Mouse (Mus musculus): Measurements from ENCODE around the gene Gif.
A peak's percentile ranks its signal among the peaks of the same experiment; 100 is the strongest.

Gene Gif

DNA sequence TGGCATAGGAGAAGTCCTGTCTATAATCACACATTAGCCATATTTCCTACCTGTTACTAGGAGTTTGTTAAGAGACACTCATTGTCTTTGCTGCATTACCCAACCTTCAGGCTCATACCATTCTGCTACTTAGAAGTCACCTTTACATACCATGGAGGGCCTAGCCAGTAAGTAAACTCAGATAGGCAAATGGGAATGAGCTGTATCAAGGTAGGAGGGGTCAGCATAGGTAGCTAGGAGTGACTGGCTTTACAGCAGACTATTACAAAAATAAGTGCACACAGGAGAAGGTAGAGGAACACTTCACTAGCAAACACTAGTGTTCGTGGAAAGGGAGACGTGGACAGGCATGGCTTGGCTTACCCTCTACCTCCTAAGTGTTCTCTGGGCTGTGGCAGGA is at the start of gene Gif:
Gene Gif, plus strand, starts transcription at position 257 of the 400 bp plus-strand sequence.
- DNase-seq: no peak

DNA sequence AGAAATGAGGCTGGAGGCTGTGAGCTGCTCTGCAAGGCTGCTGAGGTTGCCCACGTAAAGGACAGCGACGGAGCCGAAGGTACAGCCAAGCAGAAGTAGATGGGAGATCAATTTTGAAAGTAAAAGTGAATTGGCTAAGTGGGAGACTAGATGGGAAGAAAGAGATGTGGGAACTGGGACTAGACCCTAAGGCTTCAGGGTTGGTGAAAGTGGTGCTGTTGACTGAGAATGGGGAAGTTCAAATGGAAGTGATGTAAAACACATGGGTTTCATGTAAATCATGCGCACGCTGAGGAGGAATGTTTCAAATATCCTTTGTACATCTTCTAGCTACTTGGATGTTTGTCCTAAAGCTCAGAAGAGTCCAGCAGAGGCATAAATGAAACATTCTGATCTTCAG is 49.0 kb upstream of the Gif start:
- DNase-seq: no peak

DNA sequence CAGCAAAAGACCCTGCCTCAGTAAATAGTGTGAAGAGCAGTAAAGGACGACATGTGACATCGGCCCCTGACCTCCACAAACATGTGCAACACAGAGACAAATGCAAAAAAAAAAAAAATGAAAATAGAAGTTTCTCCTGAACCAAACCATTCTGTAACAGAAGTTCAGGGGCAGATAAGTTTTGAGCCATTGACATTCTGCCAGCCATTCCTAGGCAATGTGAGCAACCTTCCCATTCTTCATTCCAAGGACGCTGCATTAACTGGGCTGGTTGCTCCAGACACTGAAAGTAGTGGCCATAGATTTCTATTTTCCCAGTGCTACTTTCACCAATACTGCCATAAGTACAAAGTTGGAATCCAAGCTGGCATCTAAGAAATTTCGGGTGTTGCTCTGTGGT is 34.9 kb upstream of the Gif start:
- no peak for DNase-seq

DNA sequence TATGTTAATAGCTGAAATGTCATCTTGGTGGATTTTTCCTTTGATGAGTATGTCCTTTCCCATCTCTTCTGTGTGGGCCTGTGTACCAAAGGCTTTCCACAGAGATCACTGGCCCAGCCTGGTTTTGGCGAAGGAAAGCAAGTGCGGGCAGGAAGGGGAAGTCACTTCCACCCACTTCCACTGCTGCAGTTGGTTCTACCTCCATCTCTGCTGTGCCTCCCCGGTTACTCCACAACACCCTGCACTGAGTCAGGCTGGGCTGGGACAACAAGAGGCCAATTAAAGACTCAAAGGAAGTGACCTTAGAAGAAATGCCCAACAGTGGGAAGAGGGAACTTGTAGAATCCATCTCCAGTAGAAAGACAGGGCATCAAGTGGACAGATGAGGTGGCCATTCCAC is 27.3 kb upstream of the Gif start:
- no peak for DNase-seq

DNA sequence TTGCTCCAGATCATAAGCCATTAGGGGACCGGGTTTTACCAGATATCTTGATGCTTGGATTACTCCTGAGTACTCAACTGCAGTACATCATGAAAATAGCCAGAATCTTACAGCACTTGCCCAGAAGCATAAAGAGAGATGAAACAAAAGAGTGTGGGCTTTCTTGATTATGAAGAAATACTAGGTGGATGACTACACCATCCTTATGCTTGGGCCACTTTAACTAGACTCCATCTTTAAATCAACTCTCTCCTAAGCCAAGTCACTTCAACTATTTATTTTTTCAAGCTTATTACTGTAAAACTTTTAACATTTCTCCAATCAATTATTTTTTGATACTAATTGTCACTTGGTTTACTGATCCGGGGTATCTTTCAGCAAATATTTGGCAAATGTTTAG is 23.5 kb upstream of the Gif start:
- DNase-seq: no peak

DNA sequence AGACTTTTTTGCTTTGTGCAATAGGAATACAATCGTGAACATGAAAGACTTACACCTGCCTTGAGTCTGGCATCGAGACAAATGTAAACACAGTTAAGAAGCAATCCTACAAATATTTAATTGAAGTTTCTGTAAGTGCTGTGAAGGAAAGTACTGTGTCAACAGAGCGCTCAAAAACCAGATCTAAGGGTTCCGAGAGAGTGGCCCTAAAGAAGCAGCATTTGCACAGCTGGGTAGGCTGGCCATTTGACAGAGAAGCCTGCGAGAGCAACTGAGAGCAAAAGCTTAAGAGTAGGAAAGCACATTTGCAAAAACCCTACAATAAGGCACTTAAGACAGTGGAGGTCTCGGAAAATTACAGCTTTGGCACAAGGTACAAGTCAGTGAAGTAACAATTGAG is 23.1 kb upstream of the Gif start:
- DNase-seq: no peak

DNA sequence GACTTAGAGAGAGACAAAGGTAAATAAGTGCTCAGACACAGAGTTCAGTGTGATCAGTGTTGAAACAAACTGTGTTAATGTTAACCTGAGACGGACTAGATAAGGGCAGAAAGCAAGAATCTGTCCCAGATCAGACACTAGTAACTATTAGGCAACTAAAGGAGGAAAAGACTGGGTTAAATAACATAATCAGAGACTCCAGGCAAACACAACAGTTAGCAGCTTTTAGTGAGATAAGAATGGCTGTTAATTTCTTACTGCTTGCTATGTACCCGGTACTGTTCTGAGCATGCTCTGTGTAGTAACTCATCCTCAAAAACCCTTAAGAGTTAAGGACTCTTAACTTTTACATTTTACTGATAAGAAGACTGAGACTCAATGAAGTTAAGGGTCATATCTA is 21.4 kb upstream of the Gif start:
- DNase-seq: no peak

DNA sequence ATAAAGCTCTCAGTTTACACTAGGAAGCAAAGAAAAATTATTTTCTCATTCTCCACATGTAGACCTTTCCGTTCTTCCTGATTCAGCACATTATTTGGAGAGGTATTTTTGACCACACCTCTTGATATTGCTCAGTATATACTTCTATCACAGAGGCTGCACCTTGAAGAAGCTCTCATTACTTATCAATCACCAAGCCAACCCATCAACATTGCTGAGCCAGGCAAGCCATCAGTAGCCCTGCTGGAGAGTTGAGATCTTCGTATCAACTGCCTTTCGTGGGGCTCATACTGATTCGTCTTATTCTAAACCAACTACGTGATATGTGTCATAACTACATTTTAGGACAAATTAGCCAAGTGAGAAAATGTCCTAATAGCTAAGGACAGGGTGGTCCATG is 20.1 kb upstream of the Gif start:
- DNase-seq: no peak

DNA sequence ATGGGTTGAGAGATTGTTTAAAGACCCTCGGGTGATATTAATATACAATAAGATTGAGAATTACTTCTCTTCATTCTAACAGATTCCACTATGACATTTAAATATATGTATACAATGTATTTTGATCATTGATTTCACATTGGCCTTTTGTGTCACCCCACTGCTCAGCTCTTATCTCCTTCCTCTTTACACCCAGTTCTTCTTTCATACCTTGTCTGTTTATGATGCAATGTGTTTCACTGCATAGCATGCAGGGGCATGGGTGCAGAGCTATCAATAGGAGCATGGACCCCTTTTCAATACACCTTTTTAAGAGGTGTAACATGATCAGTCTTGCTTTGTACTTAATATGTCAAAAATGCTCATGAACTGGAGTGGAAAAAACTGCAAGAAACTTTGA is 17.1 kb upstream of the Gif start:
- no peak for DNase-seq

DNA sequence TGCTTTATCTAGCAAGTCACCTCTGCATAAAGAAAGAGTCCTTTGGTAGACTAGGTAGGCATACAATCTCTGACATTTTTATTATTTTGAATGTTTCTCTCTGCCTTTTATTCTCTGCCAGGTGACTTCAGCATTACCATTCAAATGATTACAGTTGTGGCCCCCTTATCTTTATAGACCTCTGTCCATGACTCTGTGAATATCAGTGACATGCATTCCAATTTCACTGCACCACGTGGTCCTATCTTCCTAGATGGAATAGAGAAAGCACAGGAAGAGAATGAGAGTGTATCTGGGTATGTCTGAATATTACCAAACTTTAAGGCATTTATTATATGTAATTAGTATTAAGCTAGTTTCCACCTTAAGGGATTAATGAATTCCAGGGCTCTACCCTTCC is 10.9 kb upstream of the Gif start:
- DNase-seq: no peak

DNA sequence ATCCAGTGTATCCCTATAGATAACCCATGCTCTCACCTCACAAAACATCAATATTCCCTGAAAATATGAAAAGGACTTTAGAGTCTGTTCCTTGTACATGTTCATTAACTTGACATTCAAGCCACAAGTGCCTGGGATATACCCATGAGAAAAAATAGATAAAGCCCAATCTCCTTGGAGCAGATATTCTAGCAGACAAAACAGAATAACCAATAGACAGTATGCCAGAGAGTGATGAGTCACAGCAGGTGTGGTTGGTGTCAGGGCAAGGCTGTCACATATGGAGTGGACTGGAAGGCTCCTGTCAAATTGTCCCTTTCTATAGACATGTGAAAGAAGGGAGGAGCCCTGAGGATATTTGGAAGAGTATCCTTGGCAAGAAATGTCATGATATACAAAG is 1.7 kb upstream of the Gif start:
- no peak for DNase-seq

DNA sequence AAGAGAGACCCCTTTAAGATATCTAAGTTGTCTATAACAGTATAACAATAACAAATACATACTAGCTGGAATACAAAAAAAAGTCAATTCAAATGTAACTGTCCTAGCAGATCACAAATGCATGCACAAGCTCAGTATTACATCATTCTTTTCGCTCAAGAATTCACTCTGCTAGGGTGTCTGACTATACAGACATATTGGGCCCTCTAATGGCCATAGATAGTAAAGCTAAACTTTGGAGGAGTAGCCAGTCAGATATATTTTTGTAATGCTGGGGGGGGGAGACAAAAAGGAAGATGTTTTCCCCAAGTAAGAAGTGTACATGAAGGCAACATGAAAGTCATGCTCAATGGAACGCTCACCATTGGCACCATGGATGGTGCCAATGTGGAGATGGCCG is 17.7 kb downstream of the Gif start:
- no peak for DNase-seq

DNA sequence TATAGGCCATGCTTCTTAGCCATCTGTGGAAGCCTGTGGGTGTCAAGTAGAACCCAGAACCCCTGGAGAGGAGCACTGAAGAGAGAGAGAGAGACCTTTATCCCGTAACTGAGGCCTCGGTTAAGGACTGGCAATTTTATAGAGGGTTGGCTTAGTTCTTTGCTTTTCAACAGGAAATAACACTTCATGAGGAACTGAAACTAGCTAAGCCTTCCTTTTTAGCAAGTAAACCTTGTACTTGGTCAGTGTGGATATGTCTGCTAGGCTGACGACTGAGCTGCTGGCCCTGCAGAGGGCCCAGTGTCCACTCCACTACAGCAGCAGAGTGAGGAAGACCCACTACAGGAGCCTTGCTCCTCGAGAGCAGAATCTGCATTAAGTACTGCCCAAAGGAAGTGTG is 19.1 kb downstream of the Gif start:
- DNase-seq: no peak

DNA sequence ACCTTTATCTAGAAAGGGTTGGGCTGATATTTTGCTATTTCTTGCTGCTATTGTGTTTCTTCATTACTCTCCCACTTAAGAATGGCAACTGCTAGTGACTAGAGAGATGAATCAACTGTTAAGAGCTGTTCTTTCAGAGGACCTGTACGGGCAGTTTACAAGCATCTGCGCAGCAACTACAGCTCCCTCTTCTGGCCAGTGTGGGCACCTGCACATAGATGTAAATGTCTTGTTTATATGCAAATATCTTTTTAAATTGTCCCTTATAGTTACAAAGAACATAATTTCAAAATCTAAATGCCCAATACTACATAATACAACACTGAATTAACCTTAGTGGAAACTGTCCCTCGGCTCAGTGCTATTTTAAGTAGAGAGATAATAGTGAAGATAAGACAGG is 20.8 kb downstream of the Gif start:
- DNase-seq: peak; percentile 27

DNA sequence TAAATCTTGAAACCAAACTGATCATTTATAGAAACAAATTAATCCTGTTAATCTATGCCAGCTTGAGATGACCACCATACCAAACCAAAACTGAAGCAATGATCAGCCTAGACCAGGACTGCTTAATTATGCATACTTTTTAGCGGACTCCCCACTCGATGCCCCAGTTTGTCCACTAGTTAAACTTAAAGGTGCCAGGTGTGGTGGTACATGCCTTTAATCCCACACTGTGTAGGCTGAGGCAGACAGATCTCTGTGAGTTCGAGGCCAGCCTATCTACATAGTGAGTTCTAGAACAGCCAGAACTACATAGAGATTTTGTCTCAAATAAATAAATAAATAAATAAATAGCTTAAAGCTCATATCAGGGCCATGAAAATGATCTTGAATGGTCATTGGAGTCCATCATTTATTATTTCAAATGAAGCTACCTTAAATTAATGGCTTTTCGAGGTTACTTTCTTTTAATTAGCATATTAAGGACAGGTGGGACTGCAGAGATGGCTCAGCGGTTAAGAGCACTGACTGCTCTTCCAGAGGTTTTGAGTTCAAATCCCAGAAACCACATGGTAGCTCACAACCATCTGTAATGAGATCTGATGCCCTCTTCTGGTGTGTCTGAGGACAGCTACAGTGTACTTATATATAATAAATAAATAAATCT is 22.0 kb downstream of the Gif start:
- no peak for DNase-seq

DNA sequence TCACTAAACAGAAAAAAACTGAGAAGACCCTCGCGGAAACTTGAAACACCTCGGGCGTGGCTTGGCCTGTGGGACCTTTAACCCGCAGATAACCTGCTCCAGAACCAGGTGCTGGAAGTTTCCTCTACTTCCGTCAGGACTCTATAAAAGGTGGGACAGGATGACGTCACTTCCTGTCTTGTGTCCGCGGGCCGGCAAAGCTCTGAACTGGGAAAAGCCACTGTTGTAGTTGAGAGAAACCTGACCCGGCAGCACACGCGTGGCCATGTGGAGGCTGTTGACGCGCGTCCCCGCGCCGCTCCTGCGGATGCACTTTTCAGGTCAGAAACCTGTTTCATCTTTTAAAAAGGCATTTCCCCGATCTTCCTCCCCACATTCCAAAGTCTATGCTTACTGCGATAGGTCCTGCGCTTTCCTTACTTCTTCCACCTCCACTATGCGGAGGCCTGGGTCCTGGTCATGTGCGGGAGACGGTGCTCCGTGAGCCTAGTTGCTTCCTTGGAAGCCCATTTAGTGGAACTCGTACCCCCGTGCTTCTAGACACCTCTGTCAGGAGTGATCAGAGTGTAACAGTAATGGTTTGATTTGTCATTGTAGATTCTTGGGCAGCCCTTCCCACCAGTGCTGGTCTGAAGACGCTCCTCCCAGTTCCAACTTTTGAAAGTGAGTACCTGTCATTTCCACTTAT is 23.0 kb downstream of the Gif start, which contains the start of gene Mrpl16:
Gene Mrpl16, plus strand, starts transcription at position 187 of the 688 bp plus-strand sequence.
- peak; percentile 96 for DNase-seq

DNA sequence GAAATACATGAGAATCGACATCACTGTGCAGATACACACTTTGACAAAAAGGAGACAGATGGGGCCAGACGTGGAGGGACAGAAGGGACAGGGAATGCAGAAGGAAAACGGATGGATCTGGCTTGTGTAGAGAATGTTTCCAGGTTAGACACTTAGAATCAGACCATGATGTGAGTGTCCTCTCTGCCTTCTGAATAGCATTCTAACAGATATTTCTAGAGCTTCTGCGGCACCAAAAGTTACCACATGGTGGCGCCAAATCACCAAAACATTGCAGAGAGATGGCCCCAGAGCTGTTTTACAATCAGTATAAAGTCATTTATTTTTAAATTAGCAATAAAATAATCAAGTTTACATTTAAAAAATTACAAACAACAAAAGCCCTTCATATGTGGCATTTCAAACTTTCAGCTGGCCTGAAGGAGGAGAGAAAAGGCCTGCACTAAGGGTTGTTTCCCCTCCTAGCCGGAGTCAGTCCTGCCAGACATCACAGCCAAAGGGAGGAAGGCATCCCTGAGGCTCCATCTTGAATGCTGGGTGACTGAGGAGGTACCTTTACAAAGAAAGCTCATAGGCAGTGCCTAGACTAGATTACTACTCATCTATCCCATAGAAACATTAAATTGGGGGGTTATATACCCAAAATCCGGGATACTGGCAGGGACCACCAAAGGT is 30.0 kb downstream of the Gif start:
- DNase-seq: peak; percentile 69

DNA sequence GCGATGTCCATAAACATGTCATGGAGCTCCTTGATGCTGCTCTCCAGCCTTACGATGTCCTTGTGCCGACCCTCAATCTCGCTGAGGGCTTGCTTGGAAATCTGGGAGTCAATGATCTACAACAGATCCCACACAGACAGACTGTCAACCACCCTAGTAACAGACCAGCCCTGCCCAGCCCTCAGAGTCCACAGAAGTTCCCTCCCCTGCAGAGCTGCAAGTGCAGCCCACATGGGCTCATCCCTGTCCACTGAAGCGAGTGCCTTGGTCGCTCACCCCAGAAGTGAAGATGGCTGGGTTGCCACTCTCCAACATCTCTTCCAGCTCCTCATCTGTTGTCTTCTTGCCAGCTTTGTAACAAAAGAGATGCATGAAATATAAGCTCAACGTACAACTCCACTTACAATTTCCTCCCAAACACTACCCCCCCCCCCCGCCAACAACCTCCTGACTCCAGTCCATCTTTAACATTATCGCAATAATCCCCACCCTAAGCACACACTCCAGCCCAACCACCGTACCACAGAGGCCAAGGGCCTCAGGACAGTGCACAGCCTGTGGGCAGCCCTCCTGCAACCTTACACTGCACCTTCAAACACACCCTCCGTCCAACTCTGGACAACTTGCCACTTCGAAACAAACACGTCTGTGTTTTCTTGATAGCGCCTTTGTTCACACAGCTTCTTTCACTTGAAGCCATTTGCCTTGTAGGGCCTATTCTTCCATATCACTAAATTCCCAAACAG is 38.2 kb downstream of the Gif start:
- DNase-seq: no peak

DNA sequence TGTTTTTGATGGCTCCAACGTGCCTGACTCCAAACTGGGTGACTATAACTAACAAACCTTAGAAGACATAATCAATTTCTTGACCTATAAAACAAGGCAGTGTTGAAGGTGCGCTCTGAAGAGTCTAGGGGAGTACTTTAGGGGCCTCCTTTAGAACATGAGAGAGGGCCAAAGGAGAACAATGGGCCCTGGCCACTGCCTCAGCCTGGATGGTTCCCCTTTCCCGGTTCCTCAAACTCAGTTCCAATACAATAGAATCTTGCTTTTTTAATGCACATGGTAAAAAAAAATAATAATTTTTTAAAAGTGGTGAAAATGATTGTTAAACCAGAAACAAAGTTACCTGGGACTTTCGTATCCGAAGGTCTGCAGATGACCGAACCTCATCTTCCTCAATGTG is 40.5 kb downstream of the Gif start:
- no peak for DNase-seq

DNA sequence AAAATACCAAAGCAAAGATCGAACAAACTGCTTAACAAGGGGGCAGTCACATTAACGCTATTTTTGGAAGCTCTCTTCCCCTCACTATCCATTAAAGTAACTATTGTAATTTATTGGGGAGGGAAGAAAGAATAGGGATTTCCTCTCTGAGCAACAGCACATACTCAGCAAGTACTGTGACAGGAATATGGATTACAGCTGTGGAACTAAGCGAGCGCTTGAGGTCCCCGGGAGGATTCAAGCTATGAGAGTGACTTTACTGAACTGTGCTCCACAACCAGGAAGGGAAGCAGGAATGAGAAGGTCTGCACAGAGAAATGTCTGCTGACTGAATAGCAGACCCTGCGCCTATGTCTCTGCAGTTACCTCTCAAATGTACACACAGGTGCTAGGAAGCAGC is 41.5 kb downstream of the Gif start:
- DNase-seq: no peak

DNA sequence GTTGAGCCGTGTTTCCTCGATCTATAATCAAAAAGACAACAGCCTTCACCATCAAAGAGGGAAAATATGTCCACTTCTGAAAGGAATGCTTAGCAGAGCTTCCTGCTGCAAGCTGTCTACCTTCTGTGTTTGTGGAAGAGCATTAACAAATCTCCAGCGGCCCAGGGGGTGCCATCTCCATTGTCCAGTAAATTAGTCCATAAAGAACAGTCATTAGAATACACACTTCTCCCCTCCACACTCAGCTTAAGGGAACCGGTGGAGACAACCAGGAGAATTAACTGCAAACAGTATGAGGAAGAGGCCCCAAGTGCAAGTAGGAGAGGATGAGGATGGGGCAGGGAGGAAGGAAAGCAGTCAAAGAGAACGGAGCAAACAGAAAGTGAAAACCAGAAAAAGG is 44.5 kb downstream of the Gif start:
- DNase-seq: no peak

DNA sequence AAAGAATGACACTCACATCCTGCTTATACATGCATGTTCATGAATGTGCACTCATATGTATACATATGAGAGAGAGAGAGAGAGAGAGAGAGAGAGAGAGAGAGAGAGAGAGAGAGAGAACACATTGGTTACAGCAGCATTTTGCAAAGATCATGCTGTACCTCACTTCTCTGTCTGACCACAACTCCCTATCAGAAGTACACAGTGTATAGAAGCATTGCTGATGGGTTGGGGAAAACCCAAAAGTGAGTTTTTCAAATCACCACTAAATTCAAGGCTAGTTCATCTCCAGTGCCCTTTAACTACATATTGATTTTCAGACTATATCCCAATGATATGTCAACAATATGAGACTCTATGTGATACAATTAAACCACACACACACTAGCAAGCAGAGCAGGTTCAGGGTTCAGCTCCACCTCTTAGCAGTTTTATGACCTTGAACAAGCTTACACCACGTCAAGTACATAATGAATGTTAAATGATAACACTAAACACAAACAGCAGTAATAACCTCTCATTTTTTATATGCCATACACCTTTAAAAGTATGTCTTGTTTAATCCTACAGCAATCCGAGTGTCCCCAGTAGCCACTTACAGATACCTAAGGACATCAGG is 46.5 kb downstream of the Gif start:
- DNase-seq: no peak

DNA sequence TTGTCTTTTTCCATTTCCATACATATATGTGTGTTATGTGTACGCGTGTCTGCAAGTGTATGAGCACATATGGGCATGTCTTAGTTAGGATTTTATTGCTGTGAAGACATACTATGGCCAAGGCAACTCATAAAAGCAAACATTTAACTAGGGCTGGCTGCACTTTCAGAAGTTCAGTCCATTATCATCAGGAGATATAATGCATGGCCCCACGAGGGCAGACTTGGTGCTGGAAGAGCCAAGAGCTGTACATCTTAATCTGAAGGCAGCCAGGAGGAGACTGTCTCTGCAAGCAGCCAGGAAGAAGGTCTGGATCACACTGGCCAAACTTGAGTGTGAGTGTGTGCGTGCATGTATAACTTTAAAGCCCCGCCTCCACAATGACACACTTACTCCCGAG is 47.1 kb downstream of the Gif start:
- DNase-seq: no peak
